Mouse (Mus musculus): ENCODE measurements around the gene Msh4.

Msh4 gene

DNA sequence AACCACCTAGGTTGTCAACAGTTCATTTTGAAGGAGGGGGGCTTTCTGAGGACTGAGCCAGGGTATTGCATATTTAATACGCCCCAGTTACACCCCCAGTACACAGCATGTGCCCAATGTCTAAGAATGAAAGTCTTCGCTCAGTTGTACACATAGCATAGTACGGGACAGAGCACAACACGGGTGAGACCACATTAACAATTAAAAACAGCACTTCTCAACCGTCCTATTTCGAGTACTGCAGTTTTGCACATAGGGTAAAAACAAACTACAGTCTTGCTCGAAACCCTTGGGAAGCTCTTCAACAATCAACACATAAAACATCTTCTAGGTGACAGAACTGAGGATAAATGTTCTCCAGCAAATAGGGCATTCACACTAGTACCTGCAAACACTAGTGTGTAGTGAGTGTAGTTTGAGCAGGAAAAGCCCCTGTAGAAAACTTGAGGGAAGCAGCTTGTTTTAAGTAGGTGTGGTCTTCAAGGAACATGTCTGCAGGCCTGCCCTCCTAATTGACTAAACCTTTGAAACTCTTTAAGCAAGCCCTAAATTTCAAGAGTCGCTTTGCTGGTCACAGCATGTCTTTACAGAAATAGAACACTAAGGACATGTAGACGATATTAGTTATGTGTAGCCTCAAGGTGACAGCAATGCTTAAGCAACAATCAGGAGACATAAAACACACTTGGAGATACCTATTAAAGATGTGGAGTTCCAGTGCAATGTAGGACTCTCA is at the start of gene Msh4:
Gene Msh4, minus strand, starts transcription at position 3 of the 736 bp plus-strand sequence.
- DNase-seq (ENCODE audit: low read depth): no peak

GRCm38 (mm10) chr3:153948176-153948575 is 42.2 kb upstream of the Msh4 start:
- no peak for DNase-seq (ENCODE audit: low read depth)

DNA sequence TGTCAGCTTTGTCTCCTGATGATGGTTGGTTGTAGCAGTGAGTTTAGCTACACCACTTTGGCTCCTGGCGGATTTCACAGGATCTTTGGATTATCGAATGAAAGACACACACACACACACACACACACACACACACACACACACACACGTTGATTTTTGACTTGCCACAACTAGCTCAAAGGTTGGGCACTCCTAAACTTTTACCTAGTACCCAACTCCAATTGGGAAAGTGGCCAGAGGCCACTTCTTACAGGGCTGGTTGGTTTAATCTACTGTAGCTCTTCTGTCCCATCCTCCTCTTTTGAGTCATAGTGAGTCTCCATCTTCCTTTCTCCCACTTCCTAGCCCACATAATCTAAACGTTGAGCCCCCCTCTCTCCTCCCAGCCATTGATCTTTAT is 41.3 kb upstream of the Msh4 start:
- no peak for DNase-seq (ENCODE audit: low read depth)

- DNase-seq (ENCODE audit: low read depth): peak; percentile 100
These were observed 38.5 kb upstream of the Msh4 start, which contains the start of gene Acadm for GRCm38 (mm10) chr3:153944335-153944990. TSS of gene Acadm (minus strand) at chr3:153944632.

DNA sequence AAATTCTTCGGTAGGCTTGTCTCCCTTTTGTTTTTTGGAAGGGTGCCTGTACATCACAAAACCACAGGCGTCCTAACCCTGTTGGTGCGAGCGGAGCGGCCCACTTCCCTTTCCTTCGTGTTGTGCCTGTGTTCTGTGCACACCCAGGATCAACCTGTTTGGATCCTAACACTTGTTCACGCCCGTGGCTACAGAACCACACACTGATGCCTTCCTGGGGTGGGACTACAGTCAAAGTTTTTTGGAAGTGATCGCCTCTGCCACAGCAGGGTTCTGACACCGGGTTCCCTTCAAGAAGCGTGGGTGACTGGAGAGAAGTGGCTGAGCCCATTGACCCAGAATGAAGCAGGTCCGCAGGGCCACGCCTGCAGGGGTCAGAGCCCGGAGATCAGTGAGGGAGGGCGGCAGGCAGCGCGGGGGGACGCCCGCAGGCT is 38.0 kb upstream of the Msh4 start:
- DNase-seq (ENCODE audit: low read depth): peak; percentile 56

- peak; percentile 75 for DNase-seq (ENCODE audit: low read depth)
These were observed 37.2 kb upstream of the Msh4 start for GRCm38 (mm10) chr3:153943003-153943640.

DNA sequence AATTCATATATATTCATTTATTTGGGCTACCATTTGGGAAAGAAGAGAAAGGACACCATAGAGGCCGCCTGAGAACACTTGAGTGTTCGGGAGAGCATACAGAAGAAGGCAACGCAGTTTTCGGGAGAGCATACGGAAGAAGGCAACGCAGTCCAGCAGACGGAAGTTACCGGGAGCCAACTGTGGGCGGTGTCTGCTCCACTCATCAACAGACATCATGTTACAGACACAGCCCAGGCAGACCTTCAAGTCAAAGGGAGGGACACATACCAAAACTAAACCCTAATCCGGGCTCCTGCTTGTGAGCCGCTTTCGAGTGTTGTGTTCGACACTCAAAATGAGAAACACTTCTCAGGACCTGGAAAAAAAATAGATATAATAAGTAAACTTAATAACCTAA is 35.7 kb upstream of the Msh4 start:
- no peak for DNase-seq (ENCODE audit: low read depth)

- DNase-seq (ENCODE audit: low read depth): no peak
These were observed 34.5 kb upstream of the Msh4 start for GRCm38 (mm10) chr3:153940486-153940885.

DNA sequence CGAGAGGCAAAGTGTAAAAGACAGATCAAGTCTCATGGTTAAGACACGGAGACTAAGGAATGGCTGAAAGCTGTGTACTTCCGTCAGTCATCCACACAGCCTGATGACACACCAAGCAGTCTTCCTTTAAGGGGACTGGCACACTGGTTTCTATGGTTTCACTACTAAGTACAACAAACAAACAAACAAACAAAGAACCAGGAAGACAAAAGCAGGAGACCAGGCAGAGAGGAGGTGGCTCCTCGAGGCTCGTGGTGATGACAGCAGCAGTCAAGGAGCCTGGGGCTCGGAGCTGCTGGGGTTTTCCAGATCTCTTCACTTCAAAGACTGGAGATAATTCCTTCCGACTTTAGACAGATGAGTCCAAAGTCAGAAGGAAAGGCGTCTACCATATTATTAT is 34.1 kb upstream of the Msh4 start:
- no peak for DNase-seq (ENCODE audit: low read depth)

DNA sequence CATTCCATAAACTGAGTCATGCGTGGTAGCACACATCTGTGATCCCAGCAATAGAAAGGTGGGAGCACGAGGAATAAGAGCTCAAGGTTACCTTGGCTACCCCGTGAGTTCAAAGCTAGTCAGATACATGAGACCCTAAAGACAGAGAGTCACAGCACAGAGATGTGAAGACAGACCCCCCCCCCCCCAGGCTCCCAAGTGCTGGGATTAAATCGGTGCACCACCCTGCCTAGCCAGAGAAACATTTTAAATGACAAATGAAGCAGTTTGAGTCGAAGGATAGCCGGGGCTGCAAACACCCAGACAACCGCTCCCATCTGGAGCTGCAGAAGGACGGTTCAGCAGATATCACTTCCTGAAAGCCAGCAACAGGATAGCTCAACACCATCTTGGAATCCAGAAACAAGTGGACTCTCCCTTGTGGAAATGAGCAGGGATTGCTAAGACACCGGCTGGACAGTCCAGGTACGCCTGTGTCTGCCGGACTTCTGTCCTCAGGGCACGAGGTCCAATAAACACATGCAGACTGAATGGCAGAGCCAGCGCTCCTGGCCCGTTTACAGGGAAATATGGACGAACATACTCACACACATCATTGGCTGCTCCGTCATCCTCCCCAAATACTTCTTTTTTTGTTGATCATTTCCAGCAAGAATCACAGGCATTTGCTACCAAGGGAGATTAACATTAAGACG is 31.3 kb upstream of the Msh4 start:
- no peak for DNase-seq (ENCODE audit: low read depth)

GRCm38 (mm10) chr3:153935878-153936277 is 29.9 kb upstream of the Msh4 start:
- peak; percentile 16 for DNase-seq (ENCODE audit: low read depth)

DNA sequence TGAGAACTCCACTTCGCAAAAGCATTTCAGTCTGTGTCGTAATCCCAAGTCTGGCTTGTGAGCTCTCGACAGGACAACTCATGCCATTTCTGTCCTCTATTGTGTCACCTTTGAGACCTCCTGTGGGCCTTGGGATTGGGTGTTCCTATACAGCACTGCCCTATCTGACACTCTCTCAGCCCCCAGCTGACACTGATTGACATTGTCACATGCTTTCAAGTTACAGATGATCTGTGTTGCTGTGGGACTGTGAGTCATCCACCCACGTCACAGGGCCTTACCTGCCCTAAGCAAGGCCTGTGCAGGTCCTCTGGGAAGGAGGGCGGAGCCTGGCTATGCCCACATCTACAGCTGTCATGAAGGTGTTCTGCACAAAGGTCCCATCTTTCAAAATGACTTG is 26.5 kb upstream of the Msh4 start:
- no peak for DNase-seq (ENCODE audit: low read depth)

- DNase-seq (ENCODE audit: low read depth): no peak
These were observed 23.6 kb upstream of the Msh4 start for GRCm38 (mm10) chr3:153929526-153929925.

GRCm38 (mm10) chr3:153926333-153926732 is 20.4 kb upstream of the Msh4 start:
- DNase-seq (ENCODE audit: low read depth): no peak

DNA sequence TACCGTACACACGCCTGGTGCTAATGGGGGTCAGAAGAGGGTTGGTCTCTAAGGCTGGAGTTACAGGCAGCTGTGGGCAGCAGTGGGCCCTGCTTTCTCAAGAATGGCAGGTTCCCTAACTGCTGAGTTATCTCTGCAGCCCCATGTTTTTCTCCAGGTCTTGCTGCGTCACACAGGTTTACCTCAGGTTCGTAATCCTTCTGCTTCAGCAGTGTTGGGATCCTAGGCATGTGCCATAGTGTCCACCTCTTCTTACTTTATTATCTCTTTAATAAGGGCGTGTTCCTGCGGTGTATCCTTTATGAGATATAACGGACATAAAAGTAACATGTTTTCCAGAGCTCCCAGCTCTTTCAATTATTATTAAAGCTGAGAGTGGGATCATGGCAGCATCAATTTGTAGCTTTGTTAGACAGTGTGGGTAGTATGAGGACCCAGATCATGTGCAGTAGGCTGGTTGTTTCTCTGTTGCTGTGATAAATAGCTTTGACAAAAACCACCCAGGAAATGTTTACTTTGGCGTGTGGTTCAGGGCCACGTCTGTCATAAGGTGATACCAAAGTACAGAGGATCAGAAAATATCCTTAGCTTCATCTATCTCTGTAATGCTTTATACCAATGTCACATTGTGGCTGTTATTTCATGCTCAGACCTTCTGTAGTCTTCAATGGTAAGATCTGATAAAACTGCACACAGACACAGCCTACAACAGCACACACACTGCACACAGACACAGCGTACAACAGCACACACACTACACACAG is 15.4 kb upstream of the Msh4 start:
- DNase-seq (ENCODE audit: low read depth): no peak

DNA sequence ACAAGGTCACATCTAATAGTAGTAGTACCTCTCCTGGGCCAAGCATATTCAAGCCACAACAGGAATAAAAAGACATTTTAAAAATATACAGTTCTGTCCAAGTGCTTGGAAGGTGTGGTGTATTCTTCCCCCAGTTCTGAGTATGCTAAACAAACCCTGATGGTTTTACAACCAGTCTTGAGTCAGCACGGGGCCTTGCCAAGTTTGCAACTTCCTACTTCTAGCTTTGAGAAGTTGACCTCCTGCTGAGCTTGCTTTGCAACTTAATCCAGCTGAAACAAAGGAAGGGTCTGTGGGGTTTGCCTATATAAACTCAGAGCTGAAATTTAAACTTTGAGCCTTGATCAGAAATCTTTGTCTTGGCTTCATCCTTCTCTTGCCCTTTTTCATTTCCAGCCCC is 11.3 kb upstream of the Msh4 start:
- DNase-seq (ENCODE audit: low read depth): peak; percentile 95

GRCm38 (mm10) chr3:153913510-153914243 is 7.7 kb upstream of the Msh4 start:
- DNase-seq (ENCODE audit: low read depth): peak; percentile 82

DNA sequence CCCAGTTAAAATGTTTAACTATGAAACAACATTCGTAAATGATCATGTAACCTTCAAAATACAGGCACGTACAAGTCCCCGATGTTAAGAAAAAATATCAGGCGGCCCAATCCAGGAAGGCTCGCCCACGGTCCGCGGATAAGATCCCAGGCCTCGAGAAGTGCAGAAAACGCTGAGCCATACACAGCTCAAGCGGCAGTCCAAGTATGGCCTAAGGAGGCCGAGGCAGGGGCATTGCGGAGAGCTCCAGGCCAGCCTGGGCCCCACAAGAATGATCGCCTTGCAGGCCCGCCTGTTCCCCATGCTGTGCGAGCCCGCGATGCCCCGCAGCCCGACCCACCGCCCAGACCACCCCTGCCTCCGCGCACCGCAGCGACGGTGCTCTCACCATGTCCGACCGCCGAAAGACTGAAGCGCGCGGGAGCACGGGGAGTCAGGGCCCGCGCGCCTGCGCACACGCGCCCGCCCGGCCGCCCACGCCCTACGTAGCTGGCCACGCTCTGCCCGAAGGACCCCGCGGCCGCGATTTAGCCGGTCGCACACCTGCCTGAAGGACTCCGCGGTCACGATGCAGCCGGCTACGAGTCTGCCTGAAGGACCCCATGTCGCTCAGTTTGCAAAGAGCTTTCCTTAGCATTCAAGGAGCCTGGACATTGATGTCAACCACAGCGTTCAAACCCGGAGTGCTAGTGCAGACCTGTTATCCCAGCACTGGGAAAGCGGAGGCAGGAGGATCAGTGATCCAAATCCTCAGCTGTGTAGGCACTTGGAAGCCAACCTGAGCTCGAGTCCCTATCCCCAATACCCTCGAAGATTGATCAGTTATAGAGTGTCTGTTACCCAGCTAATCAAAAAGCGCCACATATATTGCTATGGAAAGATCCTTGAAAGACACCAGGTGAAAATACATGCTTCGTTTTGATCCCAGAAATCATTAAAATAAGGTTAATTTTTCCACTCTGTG is 6.9 kb upstream of the Msh4 start, which contains the start of gene Rabggtb:
Gene Rabggtb, minus strand, starts transcription at position 464 of the 964 bp plus-strand sequence.
- peak; percentile 97 for DNase-seq (ENCODE audit: low read depth)

DNA sequence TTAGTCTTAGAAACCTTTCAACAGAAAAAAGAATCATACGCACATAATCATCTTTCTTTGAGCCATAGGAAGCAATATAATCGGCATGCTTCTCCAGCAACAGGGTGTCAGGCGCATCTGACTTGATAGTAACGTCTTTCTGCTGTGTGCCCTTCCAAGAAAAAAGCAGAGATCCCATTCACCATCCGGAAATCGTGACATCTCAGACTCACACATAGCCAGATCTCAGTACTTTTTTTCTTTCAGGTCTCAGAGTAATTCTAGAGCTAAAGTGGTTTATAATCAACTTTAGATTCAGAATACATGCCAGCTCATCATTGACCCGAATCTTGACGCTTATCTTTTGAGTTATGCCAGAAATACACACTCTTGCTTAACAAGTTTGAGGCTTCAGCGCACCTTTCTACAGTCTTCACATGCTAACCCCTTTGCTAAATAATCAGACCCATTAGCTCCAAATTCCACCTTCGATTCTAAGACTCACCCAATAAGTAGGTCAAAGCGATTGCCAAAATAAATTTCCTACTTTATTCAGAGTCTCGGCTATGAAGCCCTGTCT is 6.0 kb upstream of the Msh4 start:
- peak; percentile 20 for DNase-seq (ENCODE audit: low read depth)

All from NIH3T3 (cell line).